Mouse (Mus musculus) embryonic facial prominence, embryonic 10.5 days (tissue): ENCODE measurements around the gene Wdfy4. TPM values are rescaled to one million over a fixed set of nuclear protein-coding genes. Genes with fewer than 3 reads are reported as not detected.

Source experiments
- DNase-seq: peaks from one replicate; pipeline ENCODE4 v3.0.0-alpha.2; 2017; ENCODE audit warnings: low spot score
- H3K27ac ChIP-seq: fragments of 300-500 bp; sonication (generic); replicated peaks from 2 replicates; pipeline ENCODE4 v1.5.1; 2016; ENCODE audit warnings: mild to moderate bottlenecking
- H3K27me3 ChIP-seq: fragments of 300-500 bp; sonication (generic); replicated peaks from 2 replicates; pipeline ENCODE4 v1.6.1; 2016; ENCODE audit warnings: low read depth, mild to moderate bottlenecking; ENCODE audit not compliant: poor library complexity, severe bottlenecking
- H3K36me3 ChIP-seq: fragments of 300-500 bp; sonication (generic); replicated peaks from 2 replicates; pipeline ENCODE4 v1.6.1; 2016; ENCODE audit warnings: mild to moderate bottlenecking, moderate library complexity
- H3K4me1 ChIP-seq: fragments of 300-500 bp; sonication (generic); 2 replicates; pipeline ENCODE4 v1.6.1; 2016
- H3K4me3 ChIP-seq: fragments of 300-500 bp; sonication (generic); 2 replicates; pipeline ENCODE4 v1.5.1; 2016; ENCODE audit warnings: mild to moderate bottlenecking, moderate library complexity
- H3K9me3 ChIP-seq: fragments of 300-500 bp; sonication (generic); 2 replicates; pipeline ENCODE4 v1.6.1; 2016; ENCODE audit warnings: mild to moderate bottlenecking
- WGBS: fragments of 180-500 bp; shearing (Covaris S2); methylation state at CpG from one replicate; pipeline ENCODE4 v1.1.7; 2016; 5-methylcytosine and 5-hydroxymethylcytosine counted together
- polyA plus RNA-seq: library from polyadenylated mRNA; unstranded; fragments of >200 nt; fragmentation: Nextera tagmentation; extraction: Ambion mirVana; gene quantifications from 2 replicates; pipeline ENCODE4 v1.2.1, GENCODE M21; 2016

The Wdfy4 gene
- polyA plus RNA-seq, 1 experiment from 2014 or later = 0.17 TPM

GRCm38 (mm10) chr14:33210806-33211205 lies 25.5 kb upstream of the Wdfy4 start:
- DNase-seq = no peak
- WGBS = 85% methylated on average over 8 of the region's 8 CpGs
- Histone ChIP-seq H3K27me3 (peaks cover 27% of the 10 kb centered on the region), H3K9me3 (no peaks in the 10 kb centered on the region), H3K36me3 (no peaks in the 10 kb centered on the region), H3K27ac (no peak overlapping the region), H3K4me3 (no peak overlapping the region), H3K4me1 (peaks cover 12% of the 10 kb centered on the region)

DNA sequence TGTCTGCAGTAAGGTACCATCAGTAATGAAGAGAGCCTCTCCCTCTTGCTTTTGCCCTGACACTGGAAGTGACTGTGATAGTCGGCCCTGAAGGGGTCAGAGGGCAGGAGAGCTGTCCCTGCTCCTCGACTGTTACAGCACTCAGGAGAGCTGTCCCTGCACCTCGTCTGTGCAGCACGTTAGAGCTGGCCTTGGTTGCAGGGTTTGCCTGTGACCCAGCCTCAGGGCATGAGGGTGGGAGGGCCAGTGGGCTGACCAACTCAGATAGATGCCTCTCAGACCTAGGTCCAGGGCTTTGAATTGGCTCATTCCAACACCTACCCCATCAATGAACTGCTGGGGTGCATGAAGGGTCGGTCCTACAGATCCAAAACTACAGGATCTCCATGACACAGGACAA lies 23.0 kb upstream of the Wdfy4 start:
- H3K4me3 ChIP-seq = no peak overlapping the region
- 30% methylated on average over 5 of the region's 5 CpGs for WGBS
- no peaks in the 10 kb centered on the region for H3K9me3 ChIP-seq
- no peak overlapping the region for H3K27ac ChIP-seq
- no peaks in the 10 kb centered on the region for H3K36me3 ChIP-seq
- no peak for DNase-seq
- 0 out of 2 replicates have a peak, but pooled peaks cover 7% of the 10 kb centered on the region for H3K27me3 ChIP-seq
- H3K4me1 ChIP-seq = no peaks in the 10 kb centered on the region

DNA sequence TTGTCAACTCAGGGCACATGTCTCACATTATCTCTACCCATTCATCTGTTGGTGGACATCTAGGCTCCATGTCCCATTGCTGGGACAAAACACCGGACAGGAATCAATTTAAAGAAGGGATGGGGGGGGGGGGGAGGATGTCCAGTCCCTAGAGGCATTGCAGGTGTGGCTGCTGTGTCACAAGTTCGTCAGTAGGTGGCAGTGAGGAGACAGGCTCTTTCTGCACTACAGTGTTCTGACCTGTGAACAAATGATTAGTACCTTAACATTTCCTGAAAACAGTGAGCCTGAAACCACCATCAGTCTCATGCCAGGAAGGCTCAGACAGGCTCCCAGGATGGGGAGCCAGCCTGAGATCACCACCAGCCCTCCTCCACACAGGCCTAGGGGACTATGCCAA lies 21.7 kb upstream of the Wdfy4 start:
- Histone ChIP-seq H3K9me3 (no peaks in the 10 kb centered on the region), H3K4me3 (no peak overlapping the region), H3K36me3 (no peaks in the 10 kb centered on the region), H3K27me3 (no peaks in the 10 kb centered on the region), H3K27ac (no peak overlapping the region), H3K4me1 (no peaks in the 10 kb centered on the region)
- DNase-seq = no peak
- 18% methylated on average over 2 of the region's 2 CpGs for WGBS

GRCm38 (mm10) chr14:33205280-33205965 lies 20.1 kb upstream of the Wdfy4 start:
- Histone ChIP-seq H3K4me3 (peak overlapping the region; percentile 49), H3K4me1 (no peaks in the 10 kb centered on the region), H3K36me3 (no peaks in the 10 kb centered on the region), H3K27me3 (no peaks in the 10 kb centered on the region), H3K27ac (peak overlapping the region; percentile 45), H3K9me3 (no peaks in the 10 kb centered on the region)
- peak; percentile 40 for DNase-seq
- WGBS = 38% methylated on average over 22 of the region's 24 CpGs

DNA sequence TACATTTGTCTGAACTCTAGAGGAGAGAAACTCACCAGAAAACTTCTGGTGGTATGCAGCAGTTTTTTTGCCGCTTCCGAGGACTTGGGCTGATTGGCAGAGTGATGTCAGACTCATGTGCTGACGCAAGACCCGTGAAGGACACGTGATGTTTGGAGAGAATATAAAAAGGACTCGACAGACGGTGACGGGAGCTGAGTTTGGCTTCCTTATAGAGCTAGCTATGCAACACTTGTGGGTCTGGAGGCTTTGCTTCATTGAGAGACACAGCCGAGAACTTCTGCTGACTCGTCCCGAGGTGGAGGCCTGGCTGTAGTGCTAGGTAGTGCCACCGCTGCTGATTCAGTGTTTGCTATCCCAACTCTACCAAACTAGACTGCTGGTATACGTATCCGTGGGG lies 18.5 kb upstream of the Wdfy4 start:
- no peaks in the 10 kb centered on the region for H3K9me3 ChIP-seq

GRCm38 (mm10) chr14:33202885-33203284 lies 17.6 kb upstream of the Wdfy4 start:
- Histone ChIP-seq H3K4me3 (no peak overlapping the region), H3K4me1 (no peaks in the 10 kb centered on the region), H3K9me3 (no peaks in the 10 kb centered on the region), H3K27ac (no peak overlapping the region), H3K36me3 (no peaks in the 10 kb centered on the region), H3K27me3 (no peaks in the 10 kb centered on the region)
- DNase-seq = no peak
- 83% methylated on average over 6 of the region's 6 CpGs for WGBS

More for the DNA sequence above, 18.5 kb upstream of the Wdfy4 start:
- no peak for DNase-seq
- 89% methylated on average over 14 of the region's 14 CpGs for WGBS
- Histone ChIP-seq H3K27me3 (no peaks in the 10 kb centered on the region), H3K4me3 (no peak overlapping the region), H3K36me3 (no peaks in the 10 kb centered on the region), H3K4me1 (no peaks in the 10 kb centered on the region), H3K27ac (no peak overlapping the region)

GRCm38 (mm10) chr14:33202161-33202560 lies 16.9 kb upstream of the Wdfy4 start:
- Histone ChIP-seq H3K9me3 (no peaks in the 10 kb centered on the region), H3K27me3 (no peaks in the 10 kb centered on the region), H3K27ac (no peak overlapping the region), H3K4me1 (no peaks in the 10 kb centered on the region), H3K36me3 (no peaks in the 10 kb centered on the region), H3K4me3 (no peak overlapping the region)
- DNase-seq = no peak
- 76% methylated on average over 4 of the region's 4 CpGs for WGBS

- 0 out of 2 replicates have a peak, but pooled peaks cover 2% of the 10 kb centered on the region for H3K9me3 ChIP-seq
- 80% methylated on average over 3 of the region's 3 CpGs for WGBS
- H3K27ac ChIP-seq = no peak overlapping the region
- no peak for DNase-seq
- no peaks in the 10 kb centered on the region for H3K27me3 ChIP-seq
- H3K4me3 ChIP-seq = no peak overlapping the region
- no peaks in the 10 kb centered on the region for H3K36me3 ChIP-seq
- H3K4me1 ChIP-seq = 0 out of 2 replicates have a peak, but pooled peaks cover 3% of the 10 kb centered on the region
Observed at GRCm38 (mm10) chr14:33194241-33194640, 8.9 kb upstream of the Wdfy4 start.

DNA sequence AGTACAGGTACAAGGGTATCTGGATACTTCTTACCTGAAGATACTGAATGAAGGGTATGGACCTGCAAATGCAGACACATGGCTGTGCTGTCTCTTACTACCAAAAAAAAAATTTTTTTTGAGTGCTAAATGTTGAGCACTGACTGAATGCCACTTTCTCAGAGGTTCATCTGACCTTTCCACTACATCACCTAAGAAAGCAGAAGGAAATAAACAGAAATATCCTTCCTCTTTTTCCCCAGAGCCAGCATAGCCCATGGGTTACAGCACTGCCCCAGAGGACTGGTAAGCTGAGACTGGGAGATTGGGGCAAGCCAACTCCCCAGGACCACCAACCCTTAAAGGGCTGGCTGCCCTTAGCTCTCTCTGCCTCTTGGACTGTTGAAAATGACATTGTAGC lies 8.5 kb upstream of the Wdfy4 start:
- Histone ChIP-seq H3K4me3 (no peak overlapping the region), H3K36me3 (no peaks in the 10 kb centered on the region), H3K27ac (no peak overlapping the region), H3K9me3 (0 out of 2 replicates have a peak, but pooled peaks cover 2% of the 10 kb centered on the region), H3K4me1 (0 out of 2 replicates have a peak, but pooled peaks cover 4% of the 10 kb centered on the region), H3K27me3 (no peaks in the 10 kb centered on the region)
- DNase-seq = no peak

GRCm38 (mm10) chr14:33190646-33191045 lies 5.3 kb upstream of the Wdfy4 start:
- H3K4me3 ChIP-seq = no peak overlapping the region
- H3K4me1 ChIP-seq = 0 out of 2 replicates have a peak, but pooled peaks cover 4% of the 10 kb centered on the region
- no peaks in the 10 kb centered on the region for H3K27me3 ChIP-seq
- H3K27ac ChIP-seq = no peak overlapping the region
- DNase-seq = no peak
- no peaks in the 10 kb centered on the region for H3K36me3 ChIP-seq
- H3K9me3 ChIP-seq = 0 out of 2 replicates have a peak, but pooled peaks cover 2% of the 10 kb centered on the region
- WGBS = 83% methylated on average over 1 of the region's 1 CpGs

DNA sequence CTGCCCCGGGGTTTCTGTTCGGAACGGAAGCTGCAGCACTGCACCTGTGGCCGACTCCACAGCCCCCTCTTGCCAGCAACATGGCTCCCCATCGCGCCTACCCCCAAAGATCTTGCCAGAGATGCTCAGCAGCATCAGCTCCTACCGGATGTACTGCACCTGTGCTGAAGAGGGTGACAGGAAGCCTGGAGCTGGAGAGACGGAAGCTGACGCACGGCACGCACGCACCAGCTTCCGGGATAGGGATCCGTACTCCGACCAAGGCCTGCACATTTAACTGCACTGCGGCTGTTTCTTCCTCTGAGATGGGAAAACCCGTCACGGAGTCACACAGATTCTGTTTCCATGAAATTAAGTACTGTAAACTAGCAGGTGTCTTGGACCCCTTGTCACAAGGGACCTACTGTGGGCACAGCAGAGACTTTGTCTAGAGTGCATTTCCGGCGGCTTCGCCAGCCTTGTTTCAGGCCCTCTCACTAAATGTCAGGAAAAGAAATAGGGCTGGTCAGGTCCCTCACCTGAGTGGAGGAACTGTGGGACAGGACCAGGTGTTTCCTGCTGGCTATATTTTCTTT lies 4.6 kb upstream of the Wdfy4 start:
- H3K27ac ChIP-seq = no peak overlapping the region
- H3K4me3 ChIP-seq = no peak overlapping the region
- H3K9me3 ChIP-seq = 0 out of 2 replicates have a peak, but pooled peaks cover 2% of the 10 kb centered on the region
- no peaks in the 10 kb centered on the region for H3K27me3 ChIP-seq
- DNase-seq = no peak
- H3K4me1 ChIP-seq = 0 out of 2 replicates have a peak, but pooled peaks cover 4% of the 10 kb centered on the region
- 91% methylated on average over 21 of the region's 21 CpGs for WGBS
- no peaks in the 10 kb centered on the region for H3K36me3 ChIP-seq

GRCm38 (mm10) chr14:33189230-33189629 lies 3.9 kb upstream of the Wdfy4 start:
- Histone ChIP-seq H3K9me3 (0 out of 2 replicates have a peak, but pooled peaks cover 2% of the 10 kb centered on the region), H3K4me1 (0 out of 2 replicates have a peak, but pooled peaks cover 4% of the 10 kb centered on the region), H3K4me3 (no peak overlapping the region), H3K27me3 (no peaks in the 10 kb centered on the region), H3K36me3 (no peaks in the 10 kb centered on the region), H3K27ac (no peak overlapping the region)
- no peak for DNase-seq
- 68% methylated on average over 10 of the region's 10 CpGs for WGBS

DNA sequence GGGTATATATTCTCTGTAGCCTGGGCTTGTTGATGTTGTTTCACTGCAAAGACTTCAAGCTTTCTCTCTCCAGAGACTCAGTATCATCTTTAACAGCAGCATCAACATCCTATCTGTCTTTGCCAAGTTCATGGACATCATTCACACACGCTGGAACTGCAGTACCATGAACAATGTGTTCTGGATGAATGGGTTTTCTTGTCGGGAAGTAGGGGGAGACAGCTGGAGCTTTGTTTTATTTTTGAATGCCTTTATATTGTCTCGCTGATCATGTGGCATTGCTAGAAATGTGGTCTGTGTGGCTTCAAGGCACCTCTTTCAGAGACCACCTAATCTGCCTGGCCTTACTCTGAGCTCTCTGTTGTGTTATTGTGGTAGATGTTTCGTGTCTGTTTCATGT lies 1.9 kb upstream of the Wdfy4 start:
- Histone ChIP-seq H3K36me3 (no peaks in the 10 kb centered on the region), H3K4me3 (no peak overlapping the region), H3K27ac (no peak overlapping the region), H3K9me3 (0 out of 2 replicates have a peak, but pooled peaks cover 2% of the 10 kb centered on the region), H3K4me1 (0 out of 2 replicates have a peak, but pooled peaks cover 4% of the 10 kb centered on the region), H3K27me3 (no peaks in the 10 kb centered on the region)
- no peak for DNase-seq
- 69% methylated on average over 4 of the region's 4 CpGs for WGBS
